Mouse (Mus musculus) kidney, adult 2 months (tissue): ENCODE measurements around the gene Vti1a. TPM values are rescaled to one million over a fixed set of nuclear protein-coding genes. Genes with fewer than 3 reads are reported as not detected.

ENCODE experiments used
- DNase-seq: peaks from one replicate; pipeline ENCODE4 v3.0.0; 2021
- H3K27ac ChIP-seq: fragments of 200-500 bp; 2 replicates; pipeline ENCODE4 v1.5.1; 2012; ENCODE audit warnings: low read depth, low read length, control low read depth, inconsistent platforms; ENCODE audit not compliant: insufficient read depth
- H3K27me3 ChIP-seq: fragments of 200-500 bp; replicated peaks from 2 replicates; pipeline ENCODE4 v1.6.1; 2012; ENCODE audit warnings: mild to moderate bottlenecking, moderate library complexity, low read length, inconsistent platforms; ENCODE audit not compliant: control insufficient read depth, insufficient read depth
- H3K36me3 ChIP-seq: fragments of 200-500 bp; 2 replicates; pipeline ENCODE4 v1.6.1; 2012; ENCODE audit warnings: mild to moderate bottlenecking, moderate library complexity, low read length, inconsistent platforms; ENCODE audit not compliant: control insufficient read depth, insufficient read depth
- H3K4me1 ChIP-seq: fragments of 200-500 bp; 2 replicates; pipeline ENCODE4 v1.6.1; 2011; ENCODE audit warnings: low read length; ENCODE audit not compliant: control insufficient read depth, insufficient read depth
- H3K4me3 ChIP-seq: fragments of 200-500 bp; 2 replicates; pipeline ENCODE4 v1.5.1; 2011; ENCODE audit warnings: mild to moderate bottlenecking, low read depth, low read length, control low read depth; ENCODE audit not compliant: insufficient read depth
- CTCF ChIP-seq: fragments of 200-500 bp; conservative IDR thresholded peaks from 2 replicates; pipeline ENCODE4 v1.5.1; 2011; ENCODE audit warnings: low read depth, mild to moderate bottlenecking, control low read depth, low read length, moderate library complexity, mixed read lengths; ENCODE audit not compliant: insufficient read depth, insufficient read length
- POLR2A ChIP-seq: fragments of 200-500 bp; IDR thresholded peaks from one replicate; pipeline ENCODE4 v1.6.1; 2011; ENCODE audit warnings: low read depth, low read length, control low read depth
- WGBS: fragments of 180-500 bp; shearing (Covaris S2); methylation state at CpG from one replicate; pipeline ENCODE4 v1.1.7; 2018; 5-methylcytosine and 5-hydroxymethylcytosine counted together
- polyA plus RNA-seq: library from polyadenylated mRNA; depleted of rRNA; stranded (reverse); fragments of >200 nt; gene quantifications from 2 replicates; pipeline ENCODE4 v1.2.3, GENCODE M21; 2012

The Vti1a gene
- polyA plus RNA-seq, 1 experiment: 15.7 TPM

DNA sequence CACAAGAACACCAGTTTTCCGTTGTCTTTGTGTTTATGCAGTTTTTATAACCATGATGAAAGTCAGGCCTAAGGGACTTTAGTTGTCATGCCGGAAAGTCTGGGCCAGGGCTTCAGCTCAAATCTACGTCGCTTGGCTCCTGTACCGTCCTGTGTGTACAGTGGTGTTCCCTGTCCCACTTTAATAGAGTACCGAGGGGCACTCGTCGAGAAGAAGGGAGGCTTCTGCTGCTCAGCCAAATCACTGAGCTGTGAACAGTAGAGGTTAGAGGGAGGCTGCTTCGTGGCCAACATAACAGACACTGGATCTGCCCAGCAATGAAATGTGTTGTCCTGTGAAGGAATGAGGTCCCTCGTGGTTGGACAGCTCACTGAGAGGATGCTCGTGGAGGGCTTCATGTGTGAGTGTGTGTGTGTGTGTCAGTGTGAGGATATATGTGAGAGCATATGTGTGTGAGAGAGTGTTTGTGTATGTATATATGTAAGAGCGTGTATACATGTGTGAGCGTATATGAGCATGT lies 230.0 kb downstream of the Vti1a start:
- TF ChIP-seq POLR2A (no peak), CTCF (no peak)
- DNase-seq: no peak
- no peaks in the 10 kb centered on the region for H3K4me1 ChIP-seq
- 66% methylated on average over 13 of the region's 13 CpGs for WGBS
- H3K27me3 ChIP-seq: no peaks in the 10 kb centered on the region
- no peak overlapping the region for H3K27ac ChIP-seq
- H3K36me3 ChIP-seq: no peaks in the 10 kb centered on the region
- no peak overlapping the region for H3K4me3 ChIP-seq

DNA sequence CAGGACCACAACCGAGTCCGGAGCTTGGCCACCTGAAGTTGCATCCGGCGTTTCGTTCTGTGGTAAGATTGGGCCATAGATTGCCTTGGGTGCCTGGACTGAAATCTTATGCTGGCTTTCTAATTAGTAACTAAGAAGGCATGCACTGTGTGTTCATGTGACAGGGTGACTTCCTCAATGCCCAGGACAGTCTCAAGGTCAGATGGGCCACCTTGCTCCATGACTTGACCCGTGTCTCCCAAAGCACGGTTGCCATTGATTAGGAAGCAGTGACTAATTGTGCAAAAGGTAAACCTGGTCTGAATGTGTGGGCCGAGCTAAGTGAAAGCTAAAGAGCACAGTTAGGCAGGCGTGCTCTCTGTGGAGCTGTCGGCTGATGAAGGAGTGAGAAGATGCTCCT lies 232.1 kb downstream of the Vti1a start:
- no peak for TF ChIP-seq CTCF
- no peak for TF ChIP-seq POLR2A
- 73% methylated on average over 10 of the region's 10 CpGs for WGBS

GRCm38 (mm10) chr19:55548656-55549055 lies 232.6 kb downstream of the Vti1a start:
- Histone ChIP-seq H3K27ac (no peak overlapping the region; the same call in 1 of the 2 replicates), H3K4me1 (no peaks in the 10 kb centered on the region), H3K4me3 (no peak overlapping the region), H3K27me3 (no peaks in the 10 kb centered on the region), H3K36me3 (no peaks in the 10 kb centered on the region)
- 78% methylated on average over 10 of the region's 10 CpGs for WGBS
- TF ChIP-seq CTCF: no peak
- TF ChIP-seq POLR2A: no peak
- no peak for DNase-seq

More for the DNA sequence above, 232.1 kb downstream of the Vti1a start:
- no peaks in the 10 kb centered on the region for H3K27me3 ChIP-seq
- H3K4me3 ChIP-seq: no peak overlapping the region
- H3K4me1 ChIP-seq: no peaks in the 10 kb centered on the region
- no peak overlapping the region; the same call in 1 of the 2 replicates for H3K27ac ChIP-seq
- no peaks in the 10 kb centered on the region for H3K36me3 ChIP-seq
- DNase-seq: peak; percentile 23

DNA sequence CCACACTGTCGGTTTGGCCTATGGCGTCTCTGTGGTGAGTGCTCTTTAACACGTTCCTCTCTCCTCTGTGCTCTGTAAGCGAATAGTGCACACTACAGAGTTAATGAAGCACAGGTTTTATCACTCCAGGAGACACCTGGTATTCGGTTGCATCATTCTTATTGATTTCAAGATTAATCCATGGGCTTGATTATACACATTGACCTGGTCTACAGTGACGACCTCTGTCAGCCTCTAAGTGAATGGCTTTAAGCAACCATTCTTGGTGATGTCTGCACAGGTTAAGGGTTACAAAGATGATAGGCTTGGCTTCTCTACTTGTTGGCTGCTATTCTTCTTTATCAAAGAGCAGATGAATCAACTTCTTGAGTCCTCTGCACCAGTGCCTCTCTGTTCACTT lies 234.1 kb downstream of the Vti1a start:
- no peak overlapping the region for H3K4me3 ChIP-seq
- DNase-seq: no peak
- no peaks in the 10 kb centered on the region for H3K4me1 ChIP-seq
- TF ChIP-seq CTCF (no peak), POLR2A (no peak)
- no peaks in the 10 kb centered on the region for H3K36me3 ChIP-seq
- no peak overlapping the region for H3K27ac ChIP-seq
- 96% methylated on average over 6 of the region's 6 CpGs for WGBS
- no peaks in the 10 kb centered on the region for H3K27me3 ChIP-seq

- Histone ChIP-seq H3K4me1 (no peaks in the 10 kb centered on the region), H3K36me3 (no peaks in the 10 kb centered on the region), H3K27ac (no peak overlapping the region), H3K27me3 (no peaks in the 10 kb centered on the region), H3K4me3 (no peak overlapping the region)
- no peak for DNase-seq
- no peak for TF ChIP-seq POLR2A
- TF ChIP-seq CTCF: no peak
- 85% methylated on average over 7 of the region's 7 CpGs for WGBS
These were observed 236.2 kb downstream of the Vti1a start for GRCm38 (mm10) chr19:55552339-55552738.

- H3K4me3 ChIP-seq: no peak overlapping the region
- 88% methylated on average over 7 of the region's 7 CpGs for WGBS
- no peak for DNase-seq
- H3K36me3 ChIP-seq: no peaks in the 10 kb centered on the region
- no peak for TF ChIP-seq CTCF
- TF ChIP-seq POLR2A: no peak
- no peak overlapping the region for H3K27ac ChIP-seq
- no peaks in the 10 kb centered on the region for H3K27me3 ChIP-seq
- no peaks in the 10 kb centered on the region for H3K4me1 ChIP-seq
These were observed 236.8 kb downstream of the Vti1a start for GRCm38 (mm10) chr19:55552861-55553260.

DNA sequence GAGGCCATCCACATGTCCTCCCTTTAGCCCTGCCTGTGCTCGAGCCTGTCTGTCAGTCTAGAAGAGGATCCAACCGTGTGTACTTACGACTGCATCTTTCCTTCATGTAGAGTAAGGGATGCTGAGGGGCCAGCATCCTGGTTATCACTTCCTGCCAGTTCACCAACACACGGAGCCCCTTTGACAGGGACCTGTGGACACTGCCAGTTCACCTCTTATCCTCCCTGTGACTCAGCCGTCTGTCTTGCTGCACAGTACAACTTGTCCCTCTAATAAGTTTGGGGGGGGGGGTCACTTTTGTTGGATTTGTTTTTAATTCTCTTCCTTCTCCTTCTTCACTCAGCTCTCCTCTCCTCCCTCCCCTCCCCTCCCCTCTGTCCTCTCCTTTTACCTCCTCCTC lies 238.2 kb downstream of the Vti1a start:
- Histone ChIP-seq H3K27ac (no peak overlapping the region), H3K4me1 (no peaks in the 10 kb centered on the region), H3K27me3 (no peaks in the 10 kb centered on the region), H3K4me3 (no peak overlapping the region), H3K36me3 (no peaks in the 10 kb centered on the region)
- 82% methylated on average over 5 of the region's 5 CpGs for WGBS
- DNase-seq: no peak
- no peak for TF ChIP-seq POLR2A

DNA sequence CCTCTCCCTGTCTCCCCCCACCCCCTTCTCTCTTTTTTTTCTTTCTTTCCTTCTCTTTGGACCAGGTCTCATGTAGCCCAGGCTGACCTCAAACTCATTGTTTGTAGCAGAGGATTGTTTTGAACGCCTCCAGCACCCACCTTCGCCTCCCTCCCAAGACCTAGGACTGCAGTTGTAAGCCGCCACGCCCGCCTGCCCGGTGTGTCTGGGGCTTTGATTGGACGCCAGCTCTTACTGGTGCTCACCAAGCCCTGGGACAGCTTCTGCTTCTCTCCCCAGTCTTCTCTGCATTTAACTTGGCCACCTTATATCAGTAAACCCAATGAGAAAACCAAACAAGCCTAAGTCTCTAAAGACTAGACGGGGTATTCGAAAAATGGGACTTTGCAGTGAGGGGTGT lies 238.6 kb downstream of the Vti1a start:
- Histone ChIP-seq H3K36me3 (no peaks in the 10 kb centered on the region), H3K4me3 (no peak overlapping the region), H3K27me3 (no peaks in the 10 kb centered on the region), H3K4me1 (no peaks in the 10 kb centered on the region), H3K27ac (no peak overlapping the region)
- DNase-seq: no peak
- TF ChIP-seq POLR2A (no peak), CTCF (no peak)
- 92% methylated on average over 9 of the region's 9 CpGs for WGBS
